Mouse (Mus musculus) cerebellum, adult 8-10 months (tissue): ENCODE measurements at regions not wholly inside any gene's neighbourhood (a gene's known extent, or its start where the extent isn't known, plus 50 kb on each side); places are given as distances from the start of the nearest gene placed in this dataset.

ENCODE experiments used
- DNase-seq: peaks from one replicate; pipeline ENCODE4 v3.0.0; 2022

- DNase-seq: no peak
These were observed 156.3 kb upstream of the Spred2 start for GRCm38 (mm10) chr11:19767871-19768270.

- DNase-seq: no peak
These were observed 155.2 kb upstream of the Spred2 start for GRCm38 (mm10) chr11:19768962-19769361.

- no peak for DNase-seq
These were observed 150.2 kb upstream of the Spred2 start for GRCm38 (mm10) chr11:19774010-19774409.

- no peak for DNase-seq
These were observed 148.4 kb upstream of the Spred2 start for GRCm38 (mm10) chr11:19775741-19776140.

- DNase-seq: no peak
These were observed 147.5 kb upstream of the Spred2 start for GRCm38 (mm10) chr11:19776473-19777200.

GRCm38 (mm10) chr11:19778191-19778590, 146.0 kb upstream of the Spred2 start:
- DNase-seq: no peak

- DNase-seq: no peak
These were observed 139.1 kb upstream of the Spred2 start for GRCm38 (mm10) chr11:19785110-19785509.

GRCm38 (mm10) chr11:19796950-19797670, 127.1 kb upstream of the Spred2 start:
- no peak for DNase-seq

- no peak for DNase-seq
These were observed 114.8 kb upstream of the Spred2 start for GRCm38 (mm10) chr11:19809359-19809758.

- no peak for DNase-seq
These were observed 112.7 kb upstream of the Spred2 start for GRCm38 (mm10) chr11:19811271-19811991.

GRCm38 (mm10) chr11:19811992-19812690, 112.0 kb upstream of the Spred2 start:
- no peak for DNase-seq

- no peak for DNase-seq
These were observed 110.6 kb upstream of the Spred2 start for GRCm38 (mm10) chr11:19813549-19813948.

GRCm38 (mm10) chr11:19822991-19823390, 101.2 kb upstream of the Spred2 start:
- no peak for DNase-seq

GRCm38 (mm10) chr11:19823461-19823895, 100.7 kb upstream of the Spred2 start:
- DNase-seq: peak; percentile 80

- peak; percentile 67 for DNase-seq
These were observed 97.5 kb upstream of the Spred2 start for GRCm38 (mm10) chr11:19826481-19827185.

- DNase-seq: no peak
These were observed 96.2 kb upstream of the Spred2 start for GRCm38 (mm10) chr11:19827996-19828395.

- DNase-seq: no peak
These were observed 95.2 kb upstream of the Spred2 start for GRCm38 (mm10) chr11:19828959-19829401.

- no peak for DNase-seq
These were observed 94.5 kb upstream of the Spred2 start for GRCm38 (mm10) chr11:19829564-19830279.

- peak; percentile 80 for DNase-seq
These were observed 93.7 kb upstream of the Spred2 start for GRCm38 (mm10) chr11:19830280-19831062.

- DNase-seq: no peak
These were observed 89.6 kb upstream of the Spred2 start for GRCm38 (mm10) chr11:19834561-19834960.
